Mouse (Mus musculus): Measurements from ENCODE around the gene Ctcfl. TPM values are rescaled to one million over a fixed set of nuclear protein-coding genes. Genes with fewer than 3 reads are reported as not detected.

The Ctcfl gene
- polyA plus RNA-seq, 1 experiment from 2014 or later = 0.05 TPM

DNA sequence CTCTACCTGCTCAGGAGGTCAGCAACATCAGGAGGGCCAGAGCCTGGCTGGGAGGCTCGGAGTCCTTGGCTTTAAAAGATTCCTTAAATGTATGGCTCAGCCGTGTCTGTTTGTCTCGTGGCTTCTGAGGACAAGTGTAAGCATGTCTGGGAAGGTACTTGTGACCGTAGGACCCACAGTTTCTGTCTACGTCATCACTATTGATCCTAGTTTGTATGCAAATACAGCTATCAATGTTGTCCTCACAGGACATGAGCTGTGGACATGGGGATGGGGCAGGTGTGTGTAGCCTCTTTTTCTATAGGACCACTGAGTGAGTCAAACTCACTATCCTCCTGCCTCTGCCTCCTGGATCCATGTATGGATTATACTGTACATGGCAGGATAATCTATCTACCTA lies 28.7 kb upstream of the Ctcfl start:
- Histone ChIP-seq H3K27ac (no peak overlapping the region), H3K36me3 (replicated peaks; ENCODE audit: control insufficient read depth, insufficient read depth) (no peaks in the 10 kb centered on the region), H3K27me3 (ENCODE audit: control insufficient read depth, insufficient read depth, low read length) (no peaks in the 10 kb centered on the region), H3K4me2 (replicated peaks) (no peak overlapping the region), H3K4me3 (replicated peaks; ENCODE audit: low read length) (no peak overlapping the region), H3K9ac (no peak overlapping the region), H3K4me1 (replicated peaks; ENCODE audit: control insufficient read depth, insufficient read depth, low read length) (no peaks in the 10 kb centered on the region), H3K9me3 (ENCODE audit: control insufficient read depth, low read length) (no peaks in the 10 kb centered on the region)
- ATAC-seq (ENCODE audit: low FRiP score) = no peak
- whole genome bisulfite sequencing = 94% methylated on average over 5 of the region's 5 CpGs
- no peak for DNase-seq (ENCODE audit: low spot score)

DNA sequence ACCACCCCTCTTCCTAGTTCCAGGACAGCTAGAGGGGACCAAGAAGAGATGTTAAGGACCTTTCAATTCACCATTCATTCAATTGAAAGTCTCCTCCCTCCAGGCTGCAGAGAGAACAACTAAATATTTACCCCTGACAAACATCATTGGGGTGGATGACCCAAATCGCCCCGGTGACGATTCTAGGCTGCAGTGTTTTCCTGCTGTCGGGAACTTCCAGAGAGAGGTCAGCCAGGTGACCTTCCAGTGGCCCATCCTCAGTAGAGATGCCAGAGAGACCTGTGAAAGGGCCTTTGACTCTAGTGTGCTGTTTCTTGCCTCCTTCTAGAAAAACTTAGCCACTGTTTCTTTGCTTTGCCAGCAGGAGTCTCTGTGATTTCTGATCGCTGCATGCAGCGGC lies 27.4 kb upstream of the Ctcfl start:
- Histone ChIP-seq H3K9ac (no peak overlapping the region), H3K4me1 (replicated peaks; ENCODE audit: control insufficient read depth, insufficient read depth, low read length) (no peaks in the 10 kb centered on the region), H3K27ac (no peak overlapping the region), H3K36me3 (replicated peaks; ENCODE audit: control insufficient read depth, insufficient read depth) (no peaks in the 10 kb centered on the region), H3K9me3 (ENCODE audit: control insufficient read depth, low read length) (no peaks in the 10 kb centered on the region), H3K4me2 (replicated peaks) (no peak overlapping the region), H3K27me3 (ENCODE audit: control insufficient read depth, insufficient read depth, low read length) (no peaks in the 10 kb centered on the region), H3K4me3 (replicated peaks; ENCODE audit: low read length) (no peak overlapping the region)
- no peak for DNase-seq (ENCODE audit: low spot score)
- ATAC-seq (ENCODE audit: low FRiP score) = no peak
- 77% methylated on average over 6 of the region's 6 CpGs for WGBS

DNA sequence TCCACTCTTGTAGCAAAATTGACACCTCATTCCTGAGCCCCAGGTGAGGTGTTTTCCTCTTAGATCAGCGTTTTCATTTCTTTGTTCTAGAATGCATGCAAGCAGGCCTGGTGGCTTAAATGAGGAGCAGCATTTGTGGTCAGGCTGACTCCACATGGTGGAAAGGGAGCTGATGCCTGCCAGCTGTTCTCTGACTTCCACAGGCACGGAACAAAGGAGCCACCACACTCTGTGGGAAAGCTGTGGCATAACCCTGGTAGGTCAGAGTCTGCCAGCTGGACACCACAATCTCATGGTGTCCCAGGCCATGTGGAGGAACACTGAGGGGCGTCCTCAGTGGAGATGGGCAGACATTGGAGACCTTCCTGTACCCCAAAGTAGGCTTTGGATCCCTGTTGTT lies 26.5 kb upstream of the Ctcfl start:
- DNase-seq (ENCODE audit: low spot score) (no peak), ATAC-seq (ENCODE audit: low FRiP score) (no peak)
- WGBS = 77% methylated on average over 3 of the region's 3 CpGs
- H3K9me3 ChIP-seq (ENCODE audit: control insufficient read depth, low read length) = no peaks in the 10 kb centered on the region
- no peaks in the 10 kb centered on the region for H3K4me1 ChIP-seq (replicated peaks; ENCODE audit: control insufficient read depth, insufficient read depth, low read length)
- H3K9ac ChIP-seq = no peak overlapping the region
- no peaks in the 10 kb centered on the region for H3K27me3 ChIP-seq (ENCODE audit: control insufficient read depth, insufficient read depth, low read length)
- H3K4me3 ChIP-seq (replicated peaks; ENCODE audit: low read length) = no peak overlapping the region
- H3K27ac ChIP-seq = no peak overlapping the region
- no peaks in the 10 kb centered on the region for H3K36me3 ChIP-seq (replicated peaks; ENCODE audit: control insufficient read depth, insufficient read depth)
- H3K4me2 ChIP-seq (replicated peaks) = no peak overlapping the region

DNA sequence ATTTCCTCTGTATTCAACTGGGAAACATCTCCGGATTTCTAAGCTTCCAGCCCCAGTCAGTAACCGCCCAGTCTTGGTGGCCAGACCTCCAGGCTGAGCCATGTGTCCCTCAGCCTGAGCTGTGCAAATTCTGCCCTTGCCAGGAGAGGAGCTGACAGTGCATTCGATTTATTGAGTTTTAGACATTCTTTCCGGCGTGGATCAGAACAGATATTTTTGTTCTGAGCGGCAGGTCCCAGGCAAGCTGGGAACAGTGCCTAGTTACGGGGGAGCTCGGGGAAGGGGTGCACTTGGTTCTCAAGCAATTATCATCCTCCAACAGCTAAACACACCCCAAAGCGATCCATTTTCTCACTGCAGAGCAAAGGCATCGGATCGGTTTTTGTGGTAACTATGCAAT lies 24.3 kb upstream of the Ctcfl start:
- Histone ChIP-seq H3K27ac (no peak overlapping the region), H3K9me3 (ENCODE audit: control insufficient read depth, low read length) (no peaks in the 10 kb centered on the region), H3K9ac (no peak overlapping the region), H3K4me1 (replicated peaks; ENCODE audit: control insufficient read depth, insufficient read depth, low read length) (peaks cover 6% of the 10 kb centered on the region; the same call in 1 of the 2 replicates), H3K27me3 (ENCODE audit: control insufficient read depth, insufficient read depth, low read length) (no peaks in the 10 kb centered on the region), H3K36me3 (replicated peaks; ENCODE audit: control insufficient read depth, insufficient read depth) (no peaks in the 10 kb centered on the region), H3K4me3 (replicated peaks; ENCODE audit: low read length) (no peak overlapping the region), H3K4me2 (replicated peaks) (no peak overlapping the region)
- ATAC-seq (ENCODE audit: low FRiP score) (no peak), DNase-seq (ENCODE audit: low spot score) (no peak)
- 66% methylated on average over 11 of the region's 11 CpGs for WGBS

DNA sequence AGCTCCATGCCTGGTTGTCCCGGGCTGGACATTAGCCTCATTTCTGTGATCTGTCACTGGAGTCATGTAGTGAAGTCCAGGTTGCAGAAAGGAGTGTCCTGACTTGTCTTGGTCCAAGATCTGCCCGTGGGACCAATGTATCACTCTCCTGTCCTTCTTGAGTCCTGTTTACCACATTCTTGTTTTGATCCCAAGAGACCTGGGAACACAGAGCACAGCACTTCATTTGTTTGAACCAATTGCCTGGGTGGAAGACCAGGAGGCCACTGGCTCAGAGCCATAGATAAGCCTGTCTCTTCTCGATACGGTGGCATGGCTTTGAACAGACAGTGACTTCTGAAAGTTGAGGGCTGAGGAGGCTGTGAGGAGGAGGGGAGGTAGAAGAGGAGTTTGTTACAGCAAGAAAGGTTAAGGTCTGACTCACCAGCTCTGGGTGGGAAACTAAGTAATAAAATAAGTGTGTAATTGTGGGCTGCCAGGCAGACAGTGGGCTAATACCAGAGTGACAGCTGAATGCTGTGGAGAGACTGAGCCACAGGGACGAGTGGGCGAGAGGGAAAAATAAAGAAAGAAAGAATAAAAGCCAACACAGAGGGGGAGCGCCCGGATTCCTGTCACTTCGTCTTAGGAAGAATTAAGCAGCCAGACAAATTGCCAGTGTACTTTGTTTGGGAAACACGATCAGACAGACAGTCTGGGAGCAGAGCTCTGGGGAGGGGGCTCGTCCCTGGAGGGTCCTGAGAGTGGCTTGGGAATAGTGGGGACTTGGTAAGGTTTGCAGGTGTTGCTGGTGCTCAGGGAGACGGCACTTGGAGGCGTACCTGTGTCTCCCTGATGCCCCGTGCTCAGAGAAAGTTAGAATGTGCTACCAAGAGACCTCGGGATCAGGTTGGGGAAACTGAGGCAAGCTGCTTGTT lies 19.3 kb upstream of the Ctcfl start:
- Histone ChIP-seq H3K4me2 (replicated peaks) (no peak overlapping the region), H3K27ac (no peak overlapping the region), H3K9ac (no peak overlapping the region), H3K9me3 (ENCODE audit: control insufficient read depth, low read length) (no peaks in the 10 kb centered on the region), H3K4me1 (replicated peaks; ENCODE audit: control insufficient read depth, insufficient read depth, low read length) (peaks cover 9% of the 10 kb centered on the region; the same call in 1 of the 2 replicates), H3K27me3 (ENCODE audit: control insufficient read depth, insufficient read depth, low read length) (no peaks in the 10 kb centered on the region), H3K4me3 (replicated peaks; ENCODE audit: low read length) (no peak overlapping the region), H3K36me3 (replicated peaks; ENCODE audit: control insufficient read depth, insufficient read depth) (no peaks in the 10 kb centered on the region)
- ATAC-seq (ENCODE audit: low FRiP score) = no peak
- no peak for DNase-seq (ENCODE audit: low spot score)
- WGBS = 34% methylated on average over 15 of the region's 15 CpGs

DNA sequence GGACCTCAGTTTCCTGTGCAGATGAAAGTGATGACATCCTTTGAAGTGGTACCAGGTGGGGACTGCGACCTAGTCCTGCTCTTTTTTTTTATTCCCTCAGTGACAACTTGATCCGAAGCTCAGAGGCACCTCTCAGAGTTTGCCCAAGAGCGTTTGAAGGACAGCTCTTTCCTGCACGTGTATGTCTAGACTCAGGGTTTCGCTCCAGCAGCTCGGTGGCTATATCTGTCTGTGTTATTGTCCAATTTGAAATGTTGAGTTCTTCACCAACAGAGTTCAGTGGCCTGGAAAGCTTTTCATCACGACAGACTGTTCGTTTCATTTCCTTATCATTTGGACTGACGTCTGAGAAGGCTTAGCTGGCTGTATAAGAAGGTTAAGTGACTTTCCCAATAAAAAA lies 15.4 kb upstream of the Ctcfl start:
- 75% methylated on average over 9 of the region's 9 CpGs for WGBS
- no peak for ATAC-seq (ENCODE audit: low FRiP score)
- Histone ChIP-seq H3K4me3 (replicated peaks; ENCODE audit: low read length) (no peak overlapping the region), H3K27ac (no peak overlapping the region), H3K27me3 (ENCODE audit: control insufficient read depth, insufficient read depth, low read length) (no peaks in the 10 kb centered on the region), H3K4me2 (replicated peaks) (no peak overlapping the region), H3K9ac (no peak overlapping the region), H3K4me1 (replicated peaks; ENCODE audit: control insufficient read depth, insufficient read depth, low read length) (peaks cover 9% of the 10 kb centered on the region; the same call in 1 of the 2 replicates), H3K36me3 (replicated peaks; ENCODE audit: control insufficient read depth, insufficient read depth) (no peaks in the 10 kb centered on the region), H3K9me3 (ENCODE audit: control insufficient read depth, low read length) (no peaks in the 10 kb centered on the region)
- DNase-seq (ENCODE audit: low spot score) = no peak

DNA sequence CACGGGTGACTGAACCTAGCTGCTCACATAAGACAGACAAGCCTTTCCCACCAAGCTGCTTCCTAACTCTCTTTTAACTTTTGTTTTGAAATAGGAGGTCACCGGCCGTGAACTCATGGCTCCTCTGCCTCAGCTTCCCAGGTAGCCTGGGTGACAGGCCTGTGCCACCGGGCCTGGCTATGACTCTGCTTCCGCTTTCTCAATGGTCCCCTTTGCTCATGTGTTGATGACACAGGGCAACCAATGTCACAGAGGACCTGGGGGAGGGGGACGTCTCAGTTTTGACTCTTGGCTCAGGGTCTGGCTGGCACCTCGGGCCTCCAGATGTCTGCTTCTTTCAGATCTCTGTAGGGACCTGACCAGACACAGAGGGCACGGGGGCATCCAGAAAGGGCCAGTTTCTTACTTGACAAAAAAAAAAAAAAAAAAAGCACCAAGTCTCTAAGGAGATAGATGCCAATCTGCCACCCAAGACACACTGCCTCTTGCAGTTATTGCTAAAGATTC lies 13.5 kb upstream of the Ctcfl start:
- no peaks in the 10 kb centered on the region for H3K27me3 ChIP-seq (ENCODE audit: control insufficient read depth, insufficient read depth, low read length)
- H3K27ac ChIP-seq = no peak overlapping the region
- DNase-seq (ENCODE audit: low spot score) (no peak), ATAC-seq (ENCODE audit: low FRiP score) (no peak)
- no peaks in the 10 kb centered on the region for H3K4me1 ChIP-seq (replicated peaks; ENCODE audit: control insufficient read depth, insufficient read depth, low read length)
- no peak overlapping the region for H3K4me3 ChIP-seq (replicated peaks; ENCODE audit: low read length)
- no peak overlapping the region for H3K4me2 ChIP-seq (replicated peaks)
- WGBS = 72% methylated on average over 8 of the region's 8 CpGs
- no peaks in the 10 kb centered on the region for H3K36me3 ChIP-seq (replicated peaks; ENCODE audit: control insufficient read depth, insufficient read depth)
- no peak overlapping the region for H3K9ac ChIP-seq
- H3K9me3 ChIP-seq (ENCODE audit: control insufficient read depth, low read length) = no peaks in the 10 kb centered on the region

DNA sequence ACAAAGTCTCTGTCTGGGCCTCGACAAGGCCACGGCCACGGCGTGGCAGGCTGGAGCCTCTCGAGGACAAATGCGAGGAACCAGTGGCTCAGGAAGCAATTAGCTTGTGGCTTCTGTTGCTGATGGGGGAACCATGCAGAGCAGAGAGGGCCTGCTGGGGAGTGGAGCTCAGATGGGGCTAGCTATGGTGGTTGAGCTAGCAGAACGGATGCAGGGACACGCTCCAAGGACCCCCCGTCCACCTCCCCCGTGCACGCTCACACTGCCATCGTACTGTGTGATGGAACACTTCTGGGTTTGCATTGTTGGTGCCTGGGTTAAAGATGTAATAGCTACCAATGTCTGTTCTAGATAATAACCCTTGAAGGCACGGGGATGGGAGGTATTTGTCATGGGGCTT lies 12.9 kb upstream of the Ctcfl start:
- no peak overlapping the region for H3K27ac ChIP-seq
- DNase-seq (ENCODE audit: low spot score) = no peak
- no peaks in the 10 kb centered on the region for H3K36me3 ChIP-seq (replicated peaks; ENCODE audit: control insufficient read depth, insufficient read depth)
- no peak overlapping the region for H3K4me2 ChIP-seq (replicated peaks)
- no peak overlapping the region for H3K9ac ChIP-seq
- no peaks in the 10 kb centered on the region for H3K4me1 ChIP-seq (replicated peaks; ENCODE audit: control insufficient read depth, insufficient read depth, low read length)
- no peaks in the 10 kb centered on the region for H3K27me3 ChIP-seq (ENCODE audit: control insufficient read depth, insufficient read depth, low read length)
- no peak for ATAC-seq (ENCODE audit: low FRiP score)
- no peaks in the 10 kb centered on the region for H3K9me3 ChIP-seq (ENCODE audit: control insufficient read depth, low read length)
- H3K4me3 ChIP-seq (replicated peaks; ENCODE audit: low read length) = no peak overlapping the region
- WGBS = 66% methylated on average over 13 of the region's 13 CpGs

DNA sequence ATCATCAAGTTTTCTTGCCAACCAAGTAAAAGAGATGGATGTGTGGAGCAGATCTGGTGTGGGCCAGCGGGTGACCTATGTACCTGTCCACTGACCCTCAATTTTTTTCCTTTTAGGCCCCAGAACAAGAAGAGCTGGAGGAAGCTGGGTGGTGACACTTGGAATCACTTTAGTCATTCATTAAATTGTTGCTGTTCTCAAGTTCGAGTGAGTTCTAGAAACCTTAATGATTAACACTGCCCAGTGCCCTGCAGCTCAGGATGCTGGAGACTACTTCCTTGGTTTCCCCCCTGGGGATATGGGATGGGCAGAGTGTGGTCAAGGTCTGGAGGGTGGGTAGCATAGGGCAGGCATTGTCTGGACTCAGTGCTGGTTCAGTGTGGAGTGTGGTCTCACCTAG lies 9.8 kb upstream of the Ctcfl start:
- DNase-seq (ENCODE audit: low spot score) = no peak
- Histone ChIP-seq H3K4me3 (replicated peaks; ENCODE audit: low read length) (no peak overlapping the region), H3K36me3 (replicated peaks; ENCODE audit: control insufficient read depth, insufficient read depth) (no peaks in the 10 kb centered on the region), H3K9ac (no peak overlapping the region), H3K4me2 (replicated peaks) (no peak overlapping the region), H3K9me3 (ENCODE audit: control insufficient read depth, low read length) (no peaks in the 10 kb centered on the region), H3K27ac (no peak overlapping the region), H3K27me3 (ENCODE audit: control insufficient read depth, insufficient read depth, low read length) (no peaks in the 10 kb centered on the region), H3K4me1 (replicated peaks; ENCODE audit: control insufficient read depth, insufficient read depth, low read length) (no peaks in the 10 kb centered on the region)
- no peak for ATAC-seq (ENCODE audit: low FRiP score)
- 79% methylated on average over 2 of the region's 2 CpGs for WGBS

Measured in hindbrain, embryonic 14.5 days (tissue).